Mouse (Mus musculus) MEL (cell line): ENCODE data around the gene Adgrg6.

Source experiments
- CTCF ChIP-seq, 3 experiments: IDR thresholded peaks in 2 of 3; conservative IDR thresholded peaks in 1 of 3; 2 replicates each; pipeline ENCODE4 v1.5.1; 2011 to 2012; ENCODE audit warnings: low read length in 3 of 3, low read depth in 2 of 3, mild to moderate bottlenecking in 2 of 3, improper control_type of control experiment in 1 of 3, inconsistent platforms in 1 of 3, mixed read lengths in 1 of 3, moderate library complexity in 1 of 3; ENCODE audit not compliant: control insufficient read depth in 1 of 3, insufficient read depth in 1 of 3, poor library complexity in 1 of 3, severe bottlenecking in 1 of 3
- EP300 ChIP-seq, 2 experiments: IDR thresholded peaks; 2 replicates each; pipeline ENCODE4 v1.6.1; 2011; ENCODE audit warnings: improper control_type of control experiment in 2 of 2, low read length in 2 of 2, low read depth in 1 of 2, mild to moderate bottlenecking in 1 of 2
- POLR2A ChIP-seq, 2 experiments: IDR thresholded peaks; 2 replicates each; pipeline ENCODE4 v1.6.1; 2011 to 2012; ENCODE audit warnings: low read length in 2 of 2, mild to moderate bottlenecking in 2 of 2, control low read depth in 1 of 2, improper control_type of control experiment in 1 of 2, low read depth in 1 of 2, moderate library complexity in 1 of 2; ENCODE audit not compliant: control insufficient read depth in 1 of 2, insufficient read depth in 1 of 2, poor library complexity in 1 of 2

DNA sequence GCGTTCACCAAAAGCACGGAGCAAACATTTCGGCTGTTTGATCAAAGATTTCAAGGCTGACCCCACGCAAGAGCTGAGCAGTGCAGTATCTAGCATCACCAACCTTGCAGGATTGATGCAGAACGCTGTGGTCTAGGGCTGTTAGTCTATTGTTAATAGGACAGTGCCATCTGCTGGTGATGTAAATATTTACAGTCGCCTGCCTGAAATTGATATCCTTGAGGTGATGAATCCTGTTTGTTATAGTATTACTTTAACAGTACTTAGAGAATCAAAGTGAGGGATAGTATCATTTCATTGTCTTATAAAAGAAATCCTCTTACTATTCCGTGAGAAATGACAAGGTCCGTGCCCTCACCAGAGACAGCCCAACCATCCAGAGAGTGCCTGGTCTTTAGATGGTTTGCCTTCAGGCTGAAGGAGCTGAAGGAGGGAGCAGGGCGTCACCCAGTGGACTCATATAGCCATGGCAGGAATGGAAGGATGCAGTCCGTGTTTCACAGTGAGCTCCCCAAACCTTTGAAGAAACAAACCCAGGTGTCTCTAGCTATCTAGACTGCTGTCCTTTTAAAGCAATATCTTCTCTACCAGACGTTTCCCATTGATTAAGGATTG, 154.3 kb downstream of the Adgrg6 start:
- peak; percentile 31 to 49 (median 41); a peak in 5 of 6 replicates for TF ChIP-seq CTCF (IDR thresholded peaks at IDR 0.05 in 2 of 3, conservative IDR thresholded peaks at IDR 0.05 in 1 of 3; ENCODE audit: control insufficient read depth in 1 of 3, insufficient read depth in 1 of 3, low read depth in 2 of 3, low read length in 3 of 3, poor library complexity in 1 of 3, severe bottlenecking in 1 of 3)
- no peak for TF ChIP-seq EP300 (IDR thresholded peaks at IDR 0.05; ENCODE audit: low read depth in 1 of 2, low read length in 2 of 2)
- no peak for TF ChIP-seq POLR2A (IDR thresholded peaks at IDR 0.05; ENCODE audit: control insufficient read depth in 1 of 2, insufficient read depth in 1 of 2, low read depth in 1 of 2, low read length in 2 of 2, poor library complexity in 1 of 2)
